Mouse (Mus musculus): Measurements from ENCODE around the gene Tbx4.

Tbx4 gene

DNA sequence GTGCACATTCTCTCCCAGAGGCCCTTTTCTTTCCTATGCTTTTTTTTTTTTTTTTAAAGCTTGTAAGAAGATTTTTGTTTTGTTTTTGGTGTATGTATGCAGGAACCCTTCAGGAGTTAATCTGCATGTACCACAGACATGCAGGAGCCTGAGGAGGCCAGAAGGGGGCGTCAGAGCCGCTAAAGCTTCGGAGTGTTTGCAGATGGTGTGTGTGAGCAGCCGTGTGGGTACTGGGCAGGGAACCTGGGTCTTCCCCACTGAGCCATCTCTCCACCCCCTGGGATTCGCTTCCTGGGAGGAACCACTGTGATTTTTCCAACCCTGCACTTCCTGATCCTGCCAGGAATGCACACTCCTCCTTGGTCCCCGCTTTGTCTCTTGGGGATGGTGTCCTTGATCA lies 35.5 kb upstream of the Tbx4 start:
- no peak for DNase-seq (ENCODE audit: low spot score)

DNA sequence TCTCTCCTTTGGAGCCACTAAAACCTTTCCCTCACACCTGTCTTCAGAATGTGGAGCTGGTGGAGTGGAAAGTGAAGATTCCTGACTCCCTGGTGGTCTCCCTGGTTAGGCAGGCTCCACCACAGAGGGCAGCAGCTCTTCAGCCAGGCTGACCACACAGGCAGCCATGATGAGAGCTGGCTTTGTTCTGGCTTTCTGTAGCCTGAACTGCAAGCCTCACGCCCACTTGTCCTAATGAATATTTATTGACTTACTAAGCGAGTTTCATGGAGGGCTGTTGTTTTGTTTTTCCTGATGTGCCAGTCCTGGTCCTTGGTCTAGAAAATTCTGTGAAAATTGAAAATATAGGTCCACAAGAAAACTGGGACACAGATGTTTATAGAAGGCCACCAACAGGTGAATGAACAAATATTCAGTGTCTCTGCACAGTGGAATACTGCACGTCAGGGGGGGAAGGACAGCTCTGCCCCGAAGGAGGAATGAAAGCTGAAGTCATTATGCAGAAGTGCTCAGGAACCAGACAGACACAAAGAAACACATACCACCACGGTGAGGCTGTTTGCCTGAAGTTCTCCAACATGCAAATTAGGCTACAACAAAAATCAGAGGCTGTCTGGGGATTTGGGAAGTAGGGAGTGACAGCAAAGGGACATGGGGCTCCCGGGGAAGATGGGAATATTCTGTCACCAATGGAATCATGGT lies 28.1 kb upstream of the Tbx4 start:
- DNase-seq (ENCODE audit: low spot score), result no peak

DNA sequence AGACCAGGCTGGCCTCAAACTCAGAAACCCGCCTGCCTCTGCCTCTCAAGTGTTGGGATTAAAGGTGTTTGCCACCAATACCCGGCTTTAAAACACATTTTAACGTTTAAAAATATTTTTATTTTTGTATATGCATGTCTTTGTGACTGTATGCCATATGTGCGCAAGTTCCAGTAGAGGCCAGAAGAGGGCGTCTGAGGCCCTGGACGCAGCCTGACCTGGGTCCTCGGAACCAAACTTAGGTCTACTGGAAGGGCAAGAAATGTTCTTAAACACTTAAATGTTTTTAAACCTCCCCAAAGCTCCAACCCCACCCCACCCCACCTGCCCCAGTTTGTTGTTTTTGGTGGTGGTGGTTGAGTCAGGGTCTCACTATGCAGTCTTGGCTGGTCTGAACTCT lies 21.9 kb upstream of the Tbx4 start:
- DNase-seq (ENCODE audit: low spot score), result no peak

DNA sequence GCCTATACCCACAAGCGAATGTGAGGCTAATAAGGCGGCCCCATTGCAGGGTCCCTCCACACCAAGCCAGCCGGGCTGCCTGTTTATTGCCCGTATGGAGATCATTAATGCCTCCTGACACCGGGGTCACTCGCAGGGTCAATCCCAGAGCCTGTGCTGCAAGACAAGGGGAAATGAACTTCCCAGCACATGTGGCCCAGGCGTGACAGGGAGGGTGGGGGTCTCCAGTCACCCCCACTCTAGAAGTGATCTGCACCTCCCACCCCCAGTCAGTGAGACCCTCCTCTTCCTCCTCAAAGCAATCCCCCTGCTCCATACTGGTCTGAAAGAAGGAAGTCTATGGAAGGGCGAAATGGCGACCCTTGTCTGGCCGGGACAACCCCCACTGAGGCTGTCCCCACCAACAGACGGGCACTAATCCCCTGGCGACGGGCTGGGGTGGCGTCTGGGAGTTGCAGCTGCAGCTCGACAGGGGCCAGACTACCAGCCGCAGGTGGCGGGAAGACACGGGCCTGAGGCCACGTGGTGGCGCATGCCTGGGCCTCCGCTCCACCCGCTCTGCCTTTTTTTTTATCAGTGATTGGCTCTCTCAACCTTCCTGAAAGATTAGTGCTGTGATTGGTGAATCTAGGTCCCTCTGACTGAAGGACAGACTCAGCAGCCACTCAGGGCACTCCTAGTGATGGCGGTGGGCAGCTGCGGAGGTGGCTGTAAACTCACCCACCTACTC lies 10.0 kb upstream of the Tbx4 start:
- no peak for DNase-seq (ENCODE audit: low spot score)

DNA sequence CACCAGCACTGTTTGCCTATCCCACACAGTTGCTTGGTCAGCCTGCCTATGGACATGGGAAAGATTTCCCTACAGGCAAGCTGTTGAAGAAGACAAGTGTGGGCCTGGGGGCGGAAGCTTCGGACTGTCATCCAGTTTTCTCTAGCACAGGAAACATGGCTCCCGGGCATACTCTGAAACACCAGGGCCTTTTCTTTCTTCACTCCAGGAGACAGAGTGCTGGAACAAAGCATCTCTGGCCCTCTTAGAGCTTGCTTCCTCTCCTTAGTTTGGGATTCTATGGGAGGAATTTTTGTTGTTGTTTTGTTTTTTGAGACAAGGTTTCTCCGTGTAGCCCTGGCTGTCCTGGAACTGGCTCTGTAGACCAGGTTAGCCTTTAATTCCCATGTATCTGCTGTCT lies 1.7 kb upstream of the Tbx4 start:
- no peak for DNase-seq (ENCODE audit: low spot score)

DNA sequence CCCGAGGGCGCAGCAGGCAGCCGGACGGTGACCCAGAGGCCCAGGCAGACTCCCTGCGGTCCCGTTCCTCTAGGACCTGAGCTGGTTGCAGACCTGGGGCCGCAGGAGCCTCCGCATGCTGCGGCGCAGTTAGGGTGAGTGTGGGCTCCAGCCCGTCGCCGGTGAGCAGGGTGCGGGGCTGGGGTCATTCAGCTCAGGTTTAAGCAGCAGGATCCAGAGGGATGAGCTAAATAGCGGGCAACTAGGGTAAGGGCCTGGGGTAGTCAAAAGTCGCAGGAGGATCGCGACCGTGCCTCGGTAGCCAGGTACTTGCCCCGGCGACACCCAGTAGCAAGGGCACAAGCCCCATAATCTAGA lies 185 bp downstream of the Tbx4 start:
- DNase-seq (ENCODE audit: low spot score), result no peak

DNA sequence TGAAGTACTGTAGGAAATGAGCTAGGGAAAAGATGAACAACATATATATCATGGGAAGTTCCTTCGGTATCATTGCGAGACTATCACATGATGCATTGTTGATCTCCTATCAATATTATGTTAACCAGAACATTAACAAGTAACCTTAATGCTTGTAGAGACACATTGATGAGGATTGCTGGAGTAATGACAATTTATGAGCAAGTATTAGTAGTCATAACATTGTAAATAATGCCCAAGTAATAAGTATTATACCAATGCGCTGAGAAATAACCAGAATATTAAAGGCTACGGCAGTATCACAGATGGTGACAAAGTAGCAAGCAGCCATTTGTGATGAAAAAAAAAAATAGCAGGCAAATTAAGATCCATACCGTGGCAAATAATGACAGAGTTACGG lies 1.1 kb downstream of the Tbx4 start:
- no peak for DNase-seq (ENCODE audit: low spot score)

DNA sequence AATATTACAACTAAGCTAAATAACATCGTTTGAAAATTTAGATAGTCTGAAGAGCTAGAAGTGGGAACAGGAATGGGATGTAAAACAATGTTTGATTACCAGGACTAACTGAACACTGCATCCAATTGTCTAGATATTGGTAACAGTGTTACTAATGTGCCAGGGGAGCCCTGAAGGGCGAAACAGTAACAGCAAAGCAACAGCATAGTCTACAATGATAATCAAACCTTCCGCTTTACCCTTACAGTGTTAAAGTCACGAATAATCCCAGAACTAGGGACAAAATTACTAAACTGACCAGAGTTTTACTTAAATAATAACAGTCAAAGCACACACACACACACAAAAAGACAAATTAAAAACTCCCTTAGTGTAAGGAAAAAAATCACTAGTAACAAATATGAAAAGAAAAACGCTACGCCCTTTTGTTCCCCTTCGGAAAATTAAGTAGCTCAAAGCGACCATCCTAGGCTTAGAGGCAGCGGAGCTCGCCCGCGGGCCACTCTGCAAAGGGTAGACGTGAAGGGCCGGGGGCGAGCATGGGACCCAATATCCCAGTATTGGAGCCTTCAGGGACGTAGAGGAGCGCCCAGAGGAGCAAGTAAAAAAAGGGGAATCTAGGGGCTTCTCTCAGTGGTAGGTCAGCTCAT lies 1.7 kb downstream of the Tbx4 start:
- no peak for DNase-seq (ENCODE audit: low spot score)

DNA sequence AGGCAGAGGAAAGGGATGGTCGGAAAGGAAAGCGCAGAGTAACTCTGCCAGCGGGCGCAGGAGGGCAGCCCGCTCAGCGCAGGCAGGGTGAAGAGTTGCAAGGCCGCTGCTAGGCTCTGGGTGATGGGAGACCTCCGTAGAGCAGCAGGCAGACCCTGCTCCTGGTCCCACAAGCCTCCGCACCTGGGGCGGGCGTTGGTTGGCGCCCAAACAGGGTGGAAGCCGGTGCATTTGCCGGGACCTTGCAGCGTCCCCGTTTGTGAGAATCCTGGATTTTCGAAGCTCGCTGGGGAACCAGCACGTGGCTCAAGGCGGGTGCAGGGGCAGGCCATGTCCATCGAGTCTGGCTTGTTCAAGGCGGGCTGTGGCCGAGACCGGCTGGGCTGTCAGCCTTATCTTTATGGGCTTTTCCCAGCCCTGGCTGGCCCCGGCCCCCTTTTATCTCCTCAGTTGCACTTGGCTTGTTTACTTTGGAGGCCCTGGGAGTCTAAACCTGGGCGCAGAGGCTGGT lies 2.3 kb downstream of the Tbx4 start:
- DNase-seq (ENCODE audit: low spot score), result no peak

DNA sequence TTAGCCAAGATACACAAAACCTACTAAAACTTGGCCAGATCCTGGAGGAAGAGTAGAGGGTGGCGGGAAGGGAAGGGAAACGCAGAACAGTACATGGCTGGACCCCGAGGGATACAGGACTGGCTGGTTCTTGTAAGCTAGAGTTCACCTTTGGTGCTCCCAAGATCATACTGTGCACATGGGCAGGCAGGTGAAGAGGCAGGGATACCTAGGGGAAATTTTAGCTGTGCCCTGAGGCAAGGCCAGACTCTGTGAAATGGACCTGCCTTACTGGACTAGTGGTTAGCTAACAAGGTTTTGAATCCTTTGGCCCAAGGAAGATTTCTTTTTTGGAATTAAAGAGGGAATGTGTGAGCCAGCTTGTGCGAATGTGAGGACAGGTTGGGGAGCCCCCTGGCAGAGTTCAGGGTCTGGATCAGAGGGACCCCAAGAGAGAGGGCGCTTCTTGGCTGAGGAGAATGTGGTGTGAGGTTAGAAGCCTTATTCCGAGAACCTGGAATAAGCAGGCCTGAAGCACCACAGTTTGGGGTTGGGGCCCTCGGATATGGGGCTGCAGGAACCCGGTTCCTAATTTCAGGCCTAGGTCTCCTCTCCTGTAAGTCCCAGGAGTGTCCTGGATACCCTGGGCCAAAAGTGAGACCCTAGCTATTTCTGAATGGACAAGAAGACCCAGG lies 3.0 kb downstream of the Tbx4 start:
- DNase-seq (ENCODE audit: low spot score), result no peak

DNA sequence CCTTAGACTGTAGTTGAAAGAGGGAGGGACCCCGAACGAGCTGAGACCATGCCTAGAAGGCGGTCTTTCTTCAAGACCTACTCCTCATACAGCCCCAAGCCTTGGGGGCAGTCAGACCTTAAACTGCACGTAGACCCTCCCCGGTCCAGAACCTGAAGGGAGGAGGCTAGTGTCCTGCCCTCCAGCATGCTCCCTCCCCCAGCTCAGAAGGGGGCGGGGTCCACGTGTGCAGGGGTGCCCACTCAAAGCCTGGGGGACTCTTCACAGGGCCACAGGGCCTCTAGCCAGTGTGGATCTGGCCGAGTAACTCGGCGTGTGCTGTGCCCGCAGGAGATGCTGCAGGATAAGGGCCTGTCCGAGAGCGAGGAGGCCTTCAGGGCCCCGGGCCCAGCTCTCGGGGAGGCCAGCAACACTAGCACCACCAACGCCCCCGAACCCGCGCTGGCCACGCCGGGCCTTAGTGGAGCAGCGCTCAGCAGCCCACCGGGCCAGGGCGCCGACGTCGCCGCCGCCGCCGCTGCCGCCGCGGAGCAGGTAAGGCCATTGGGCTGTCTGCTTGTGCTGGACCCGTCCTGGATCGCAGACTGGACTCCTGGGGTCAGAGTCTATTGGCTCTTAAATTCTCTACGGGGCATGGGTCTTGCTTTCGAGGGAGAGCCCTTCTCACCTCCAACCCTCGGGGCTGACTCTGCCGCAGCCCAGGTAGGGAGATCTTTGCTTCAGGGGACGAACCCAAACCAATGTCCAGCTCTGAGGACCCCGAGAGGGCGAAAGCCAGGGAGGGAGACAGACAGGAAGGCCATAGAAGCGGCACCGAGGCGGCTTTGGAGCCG lies 3.7 kb downstream of the Tbx4 start:
- DNase-seq (ENCODE audit: low spot score), result no peak

DNA sequence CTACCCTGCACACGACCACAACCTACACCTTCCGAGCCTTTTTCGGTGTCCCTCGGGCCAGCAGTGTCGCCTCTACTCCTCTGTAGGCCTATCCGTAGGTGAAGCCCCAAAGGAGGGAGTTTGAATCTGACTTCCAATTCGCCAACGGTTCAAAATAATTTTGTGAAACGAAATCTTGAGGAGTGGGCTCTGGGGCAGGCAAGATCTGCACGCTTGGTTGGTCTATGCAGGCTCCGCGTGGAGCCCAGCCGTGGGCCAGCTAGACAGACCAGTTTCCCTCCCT lies 4.3 kb downstream of the Tbx4 start:
- no peak for DNase-seq (ENCODE audit: low spot score)

DNA sequence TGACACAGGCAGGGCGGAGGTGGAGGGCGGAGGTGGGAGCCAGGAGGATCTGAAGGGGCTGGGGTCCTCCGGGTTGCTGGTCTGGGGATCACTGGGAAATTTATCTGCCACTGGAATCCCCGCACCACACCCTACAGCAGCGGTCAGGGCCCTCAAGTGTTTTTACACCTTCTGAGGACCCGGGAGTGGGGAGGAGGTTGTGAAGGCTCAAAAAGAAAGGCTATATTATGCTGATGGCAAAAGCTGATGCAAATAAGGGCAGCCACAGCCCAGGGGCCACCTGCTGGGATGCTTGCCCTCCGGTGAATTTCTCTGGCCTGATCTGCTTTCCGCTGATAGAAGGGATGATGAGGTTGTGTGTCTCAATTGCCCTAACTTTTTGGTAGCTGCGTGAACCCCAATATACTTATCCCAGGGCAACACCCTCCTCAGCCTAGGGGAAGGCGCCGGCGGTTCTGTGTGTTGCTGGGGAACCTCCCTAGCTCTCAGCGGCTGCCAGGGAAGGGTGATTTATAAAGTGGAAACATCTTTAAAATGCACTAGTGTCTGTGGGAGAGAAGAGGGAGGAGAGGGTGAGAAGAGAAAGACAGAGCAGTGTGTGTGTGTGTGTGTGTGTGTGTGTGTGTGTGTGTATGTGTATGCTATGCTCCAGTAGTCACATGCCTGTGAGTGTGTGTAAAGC lies 4.9 kb downstream of the Tbx4 start:
- DNase-seq (ENCODE audit: low spot score), result no peak

DNA sequence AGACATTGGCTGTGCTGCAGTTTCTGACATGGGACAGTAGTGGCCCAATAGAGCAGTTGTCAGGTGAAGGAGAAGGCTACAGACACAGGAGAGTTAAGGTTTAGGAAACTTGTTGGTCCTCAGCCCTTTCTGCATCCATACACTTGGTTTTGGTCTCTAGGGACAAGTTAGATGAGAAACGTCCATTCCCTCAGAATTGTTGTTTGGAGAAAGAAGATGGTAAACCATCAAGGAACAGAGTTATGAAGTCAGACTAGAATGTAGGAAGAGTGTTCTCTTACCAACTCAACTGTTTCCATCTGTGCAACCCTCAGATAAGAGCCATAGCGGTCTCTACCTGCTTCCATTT lies 5.4 kb downstream of the Tbx4 start:
- DNase-seq (ENCODE audit: low spot score), result no peak

DNA sequence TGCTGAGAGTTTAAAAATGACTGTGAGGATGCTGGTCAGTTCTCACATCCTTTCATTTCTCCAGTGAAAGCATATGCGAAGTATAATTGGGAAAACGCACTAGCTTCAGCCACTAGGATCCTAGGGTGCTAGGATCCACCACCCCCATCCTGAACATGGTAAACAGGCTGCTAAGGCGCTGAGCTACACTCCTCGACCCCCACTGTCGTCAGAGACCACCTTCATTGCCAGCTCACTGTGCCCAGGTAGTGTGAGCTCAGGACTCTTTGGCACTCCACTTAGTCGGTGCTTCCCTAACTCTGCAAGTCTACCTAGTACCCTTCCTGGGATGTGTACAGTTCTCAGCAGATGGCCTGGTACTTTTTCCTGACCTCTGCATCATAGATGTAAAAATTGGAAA lies 6.5 kb downstream of the Tbx4 start:
- DNase-seq (ENCODE audit: low spot score), result no peak

DNA sequence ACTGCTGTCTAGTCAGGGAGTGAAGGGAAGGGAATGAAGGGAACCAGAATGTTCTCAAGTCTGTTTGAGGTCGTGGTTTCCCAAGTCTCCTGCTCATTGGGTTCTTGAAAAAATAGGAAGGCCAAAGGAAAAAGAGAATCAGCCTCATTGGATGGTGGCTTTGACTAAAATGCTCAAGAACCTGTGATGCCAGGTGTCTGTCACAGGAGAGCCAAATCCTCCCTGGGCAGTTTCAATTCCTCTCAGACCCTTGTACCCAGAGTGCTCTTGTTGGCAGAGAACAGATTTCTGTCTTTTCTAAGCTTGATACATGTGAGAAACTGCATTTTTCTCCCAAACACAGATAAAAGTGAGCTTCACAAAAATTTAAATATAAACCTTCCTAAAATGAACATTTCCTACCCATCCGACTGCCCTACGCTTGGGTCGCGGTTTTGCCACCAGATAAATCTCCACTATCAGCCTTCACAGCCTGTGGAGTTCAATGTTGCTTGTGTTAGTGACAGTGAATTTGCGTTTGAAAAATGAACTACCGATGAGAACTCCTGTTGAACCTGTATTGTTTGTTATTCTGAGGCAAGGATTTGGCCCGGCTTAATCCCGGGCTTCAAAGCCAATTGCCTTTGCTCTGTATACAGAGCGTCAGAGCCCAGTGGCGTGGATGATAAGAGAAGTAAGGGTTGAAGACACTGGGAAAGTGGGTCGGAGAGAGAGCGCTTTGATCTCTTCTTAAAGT lies 7.3 kb downstream of the Tbx4 start:
- DNase-seq (ENCODE audit: low spot score), result no peak

DNA sequence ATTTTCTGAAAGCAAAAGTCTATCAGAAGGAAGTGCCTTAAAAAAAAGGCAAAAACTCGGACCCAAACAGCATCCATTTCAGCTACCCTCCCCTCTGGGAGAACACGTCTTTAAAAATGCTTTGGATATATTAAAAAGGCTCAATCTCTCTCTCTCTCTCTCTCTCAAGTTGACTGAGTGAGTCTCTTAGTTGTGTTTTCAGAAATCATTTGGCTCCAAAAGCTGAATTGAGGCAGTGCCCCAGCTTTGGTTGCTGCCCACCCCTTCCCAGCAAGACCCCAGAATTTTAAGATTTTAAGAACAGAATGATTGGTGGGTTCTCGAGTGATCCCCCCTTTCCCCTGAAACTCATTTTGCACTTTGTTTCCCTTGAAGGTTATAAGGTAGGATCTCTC lies 7.9 kb downstream of the Tbx4 start:
- no peak for DNase-seq (ENCODE audit: low spot score)

DNA sequence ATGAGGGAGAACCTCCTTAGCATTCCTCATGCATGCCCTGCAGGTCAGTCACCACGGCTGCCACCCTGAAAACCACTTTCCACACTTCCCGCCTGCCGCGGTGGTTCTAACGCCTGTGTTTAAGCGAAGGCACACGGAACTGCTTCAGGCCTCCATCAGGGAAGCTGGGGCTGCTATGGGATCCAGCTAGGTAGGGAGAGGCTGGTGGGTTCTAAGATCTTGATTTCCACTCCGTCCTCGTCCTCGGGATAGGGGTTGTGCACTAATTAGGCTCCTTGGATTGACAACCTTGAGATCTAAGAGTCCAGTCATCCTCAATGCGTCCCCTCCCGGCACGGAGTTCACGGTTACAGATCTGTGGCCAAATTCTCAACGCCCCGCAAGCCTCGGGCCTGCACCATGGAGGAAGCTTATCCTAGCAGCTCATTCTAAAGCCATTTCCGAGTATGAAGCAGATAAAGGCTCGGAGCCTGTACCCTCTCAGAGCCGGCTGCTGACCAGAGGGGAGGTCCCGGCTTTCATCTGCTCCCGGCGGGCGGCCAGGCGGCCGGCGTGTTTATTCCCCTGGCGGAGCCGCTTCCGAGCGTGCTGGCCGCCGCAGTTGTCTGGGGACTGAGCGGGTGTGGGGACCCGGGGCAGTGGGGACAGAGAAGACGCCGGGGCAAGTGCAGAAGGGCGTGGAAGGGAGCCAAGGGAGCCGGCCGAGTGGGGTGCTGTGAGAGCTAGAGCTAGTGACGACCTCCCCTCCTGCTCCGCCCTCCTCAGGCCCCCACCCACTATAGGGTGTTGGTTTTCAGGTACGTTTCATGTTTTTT lies 8.7 kb downstream of the Tbx4 start:
- DNase-seq (ENCODE audit: low spot score), result no peak

DNA sequence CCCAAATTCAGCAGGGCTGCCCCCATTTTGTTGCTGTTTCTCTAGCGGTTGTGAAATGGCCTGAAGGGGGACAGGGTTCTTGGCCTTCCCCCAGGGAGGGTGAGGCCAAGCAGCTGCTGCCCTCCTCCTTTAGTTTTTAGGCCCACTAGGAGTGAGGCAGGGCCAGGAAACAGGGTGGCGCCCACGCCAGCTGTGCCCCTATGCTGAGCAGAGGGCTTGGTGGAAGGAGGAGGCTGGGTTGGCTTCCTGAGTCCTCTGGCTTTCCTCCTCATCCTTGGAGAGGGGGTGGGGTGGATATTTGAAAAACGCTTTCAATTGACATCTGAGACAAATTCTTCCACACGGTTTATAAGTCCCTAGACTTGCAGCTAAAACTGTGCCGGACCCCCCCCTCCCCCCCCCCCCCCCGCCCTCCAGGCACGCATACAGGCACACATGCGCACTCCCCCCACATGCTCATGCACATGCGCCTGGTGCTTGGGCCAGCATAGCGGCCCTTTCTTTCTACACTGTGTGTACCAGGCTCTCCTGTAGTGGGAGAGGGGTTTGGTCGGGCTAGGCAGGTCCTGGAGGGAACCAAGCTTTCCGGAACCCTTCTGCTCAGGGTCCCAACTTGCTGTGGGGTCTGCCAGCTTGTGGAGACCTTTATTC lies 10.2 kb downstream of the Tbx4 start:
- no peak for DNase-seq (ENCODE audit: low spot score)

DNA sequence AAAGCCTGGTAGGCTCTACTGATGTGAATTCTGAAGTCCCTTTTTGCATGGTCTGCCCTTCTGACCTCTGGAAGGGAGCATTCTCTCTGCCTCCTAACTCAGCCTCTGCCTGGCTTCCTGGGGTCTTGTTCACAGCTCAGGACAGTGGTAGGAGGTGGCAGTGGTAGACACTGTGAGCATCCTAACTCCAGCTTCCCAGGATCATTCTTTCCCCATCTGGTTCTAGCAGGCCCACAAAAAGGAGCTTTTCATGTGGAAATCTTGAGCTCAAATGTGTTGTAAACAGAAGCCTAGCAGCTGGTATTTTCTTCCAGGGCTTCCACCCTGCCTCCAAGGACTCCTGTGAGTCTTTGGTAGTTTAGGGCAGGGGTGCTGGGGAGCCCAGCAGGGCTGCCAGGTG lies 14.1 kb downstream of the Tbx4 start:
- DNase-seq (ENCODE audit: low spot score), result no peak

All from T-cell, adult 2 months (primary cell).